Mouse (Mus musculus) neural tube, embryonic 14.5 days (tissue): ENCODE data around the gene Lrrc45. TPM values are rescaled to one million over a fixed set of nuclear protein-coding genes. Genes with fewer than 3 reads are reported as not detected.

ENCODE experiments used
- ATAC-seq: fragments of 200-750 bp; cut with Nextera tagmentation; 2 replicates; pipeline ENCODE4 v1.8.0; 2017; ENCODE audit warnings: low read depth, mild to moderate bottlenecking, moderate TSS enrichment, moderate library complexity
- H3K27ac ChIP-seq: fragments of 300-500 bp; sonication (generic); 2 replicates; pipeline ENCODE4 v1.5.1; 2014; ENCODE audit warnings: low read depth, mild to moderate bottlenecking, control low read depth, low read length, moderate library complexity, mixed read lengths
- H3K27me3 ChIP-seq: fragments of 300-500 bp; sonication (generic); 2 replicates; pipeline ENCODE4 v1.6.1; 2014; ENCODE audit warnings: low read length; ENCODE audit not compliant: control insufficient read depth, insufficient read depth
- H3K36me3 ChIP-seq: fragments of 300-500 bp; sonication (generic); 2 replicates; pipeline ENCODE4 v1.6.1; 2014; ENCODE audit warnings: low read length, mixed read lengths; ENCODE audit not compliant: control insufficient read depth, insufficient read depth
- H3K4me1 ChIP-seq: fragments of 300-500 bp; sonication (generic); 2 replicates; pipeline ENCODE4 v1.6.1; 2014; ENCODE audit warnings: low read length; ENCODE audit not compliant: control insufficient read depth, insufficient read depth
- H3K4me2 ChIP-seq: fragments of 300-500 bp; sonication (generic); 2 replicates; pipeline ENCODE4 v1.6.1; 2014; ENCODE audit warnings: mild to moderate bottlenecking, low read depth, low read length, control low read depth
- H3K4me3 ChIP-seq: fragments of 300-500 bp; sonication (generic); 2 replicates; pipeline ENCODE4 v1.5.1; 2014; ENCODE audit warnings: low read depth, low read length, control low read depth, mixed read lengths
- H3K9ac ChIP-seq: fragments of 300-500 bp; sonication (generic); replicated peaks from 2 replicates; pipeline ENCODE4 v1.6.1; 2014; ENCODE audit warnings: low read depth, mild to moderate bottlenecking, control low read depth, low read length, mixed read lengths
- H3K9me3 ChIP-seq: fragments of 300-500 bp; sonication (generic); 2 replicates; pipeline ENCODE4 v1.6.1; 2016; ENCODE audit warnings: low read length; ENCODE audit not compliant: control insufficient read depth
- whole genome bisulfite sequencing: fragments of 180-500 bp; shearing (Covaris S2); extraction: QIAGEN DNeasy Blood & Tissue Kit; methylation state at CpG from one replicate; pipeline ENCODE4 v1.1.7; 2014; 5-methylcytosine and 5-hydroxymethylcytosine counted together
- polyA plus RNA-seq: library from polyadenylated mRNA; unstranded; fragments of >200 nt; fragmentation: Nextera tagmentation; extraction: Ambion mirVana; gene quantifications from 2 replicates; pipeline ENCODE4 v1.2.1, GENCODE M21; 2014

Gene Lrrc45
- polyA plus RNA-seq, 1 experiment from 2014 or later, result 53.9 TPM

DNA sequence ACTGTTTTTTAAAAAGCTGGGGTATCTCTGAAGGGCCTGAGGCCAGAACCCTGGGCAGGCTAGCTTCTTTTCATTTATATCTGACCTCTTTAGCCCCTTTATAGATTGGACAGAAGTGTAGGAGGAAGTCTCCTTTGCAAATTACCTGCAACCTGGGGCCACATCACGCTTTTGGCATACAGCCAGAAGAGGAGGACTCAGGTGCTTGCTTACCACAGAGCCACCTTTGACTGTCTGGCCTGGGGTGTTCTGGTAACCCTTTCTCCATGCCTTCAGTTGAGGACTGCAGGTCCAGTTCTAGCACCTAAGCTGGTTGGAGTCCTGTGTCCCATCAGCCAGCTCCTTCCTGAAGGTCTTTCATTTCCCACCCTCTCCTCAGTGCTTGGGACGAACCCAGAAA lies 4.2 kb upstream of the Lrrc45 start:
- Histone ChIP-seq H3K9me3 (no peaks in the 10 kb centered on the region), H3K27ac (no peak overlapping the region), H3K9ac (no peak overlapping the region), H3K27me3 (no peaks in the 10 kb centered on the region), H3K4me3 (no peak overlapping the region), H3K4me2 (no peak overlapping the region), H3K4me1 (peaks cover 21% of the 10 kb centered on the region), H3K36me3 (peaks cover 6% of the 10 kb centered on the region; the same call in 1 of the 2 replicates)
- WGBS, result 63% methylated on average over 2 of the region's 2 CpGs
- ATAC-seq, result no peak

- Histone ChIP-seq H3K27ac (no peak overlapping the region), H3K4me2 (no peak overlapping the region), H3K36me3 (peaks cover 6% of the 10 kb centered on the region), H3K4me1 (peaks cover 25% of the 10 kb centered on the region), H3K4me3 (no peak overlapping the region), H3K27me3 (no peaks in the 10 kb centered on the region), H3K9ac (no peak overlapping the region), H3K9me3 (no peaks in the 10 kb centered on the region)
- WGBS, result 25% methylated on average over 5 of the region's 5 CpGs
- no peak for ATAC-seq
Measured at GRCm38 (mm10) chr11:120710672-120711071, 3.1 kb upstream of the Lrrc45 start.

GRCm38 (mm10) chr11:120711980-120712604 lies 1.6 kb upstream of the Lrrc45 start:
- Histone ChIP-seq H3K9ac (no peak overlapping the region), H3K9me3 (no peaks in the 10 kb centered on the region), H3K4me3 (no peak overlapping the region), H3K36me3 (peaks cover 6% of the 10 kb centered on the region), H3K4me2 (no peak overlapping the region), H3K27me3 (no peaks in the 10 kb centered on the region), H3K27ac (no peak overlapping the region), H3K4me1 (peaks cover 20% of the 10 kb centered on the region)
- no peak for ATAC-seq
- WGBS, result 59% methylated on average over 8 of the region's 8 CpGs

GRCm38 (mm10) chr11:120712771-120713568 lies 755 bp upstream of the Lrrc45 start:
- peaks cover 10% of the 10 kb centered on the region for H3K36me3 ChIP-seq

DNA sequence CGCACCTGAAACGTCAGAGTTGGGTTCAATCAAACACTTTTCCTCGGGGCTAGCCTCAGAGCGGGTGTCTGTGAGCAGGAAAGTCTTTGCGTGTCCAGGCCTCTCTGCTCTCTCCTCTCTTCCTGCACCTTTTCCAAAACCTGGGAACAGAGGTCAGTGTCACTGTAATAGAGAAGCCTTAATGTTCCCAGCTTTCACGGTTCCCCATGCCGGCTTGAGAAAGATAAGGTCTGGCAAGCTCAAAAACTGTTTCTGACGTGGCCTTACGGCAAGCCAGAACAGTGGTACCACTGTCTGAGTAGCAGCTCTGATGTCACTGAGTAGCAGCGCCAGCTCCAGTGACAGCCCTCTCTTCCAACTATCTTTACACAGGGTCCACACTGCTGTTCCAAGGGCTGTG lies 821 bp downstream of the Lrrc45 start:
- no peak overlapping the region for H3K27ac ChIP-seq

More at GRCm38 (mm10) chr11:120712771-120713568, 755 bp upstream of the Lrrc45 start:
- peak overlapping the region; percentile 51 for H3K4me3 ChIP-seq
- H3K4me2 ChIP-seq, result peak overlapping the region; percentile 96
- H3K9me3 ChIP-seq, result no peaks in the 10 kb centered on the region
- ATAC-seq, result peak; percentile 5
- 1% methylated on average over 37 of the region's 38 CpGs for WGBS
- H3K4me1 ChIP-seq, result peaks cover 18% of the 10 kb centered on the region
- peak overlapping the region; percentile 47 for H3K9ac ChIP-seq
- H3K27ac ChIP-seq, result peak overlapping the region; percentile 17; the same call in 1 of the 2 replicates
- no peaks in the 10 kb centered on the region for H3K27me3 ChIP-seq

GRCm38 (mm10) chr11:120715131-120715530 lies 1.4 kb downstream of the Lrrc45 start:
- Histone ChIP-seq H3K4me2 (peak overlapping the region; percentile 96; the same call in 1 of the 2 replicates), H3K9me3 (no peaks in the 10 kb centered on the region), H3K4me3 (no peak overlapping the region), H3K9ac (no peak overlapping the region), H3K4me1 (peaks cover 18% of the 10 kb centered on the region), H3K36me3 (peaks cover 20% of the 10 kb centered on the region), H3K27ac (no peak overlapping the region), H3K27me3 (no peaks in the 10 kb centered on the region)
- WGBS, result 94% methylated on average over 9 of the region's 9 CpGs
- ATAC-seq, result no peak

More for the DNA sequence above, 821 bp downstream of the Lrrc45 start:
- Histone ChIP-seq H3K4me3 (peak overlapping the region; percentile 51), H3K27me3 (no peaks in the 10 kb centered on the region), H3K9me3 (no peaks in the 10 kb centered on the region), H3K9ac (peak overlapping the region; percentile 59), H3K4me2 (peak overlapping the region; percentile 96), H3K36me3 (peaks cover 20% of the 10 kb centered on the region), H3K4me1 (peaks cover 18% of the 10 kb centered on the region)
- WGBS, result 62% methylated on average over 10 of the region's 10 CpGs
- ATAC-seq, result no peak

DNA sequence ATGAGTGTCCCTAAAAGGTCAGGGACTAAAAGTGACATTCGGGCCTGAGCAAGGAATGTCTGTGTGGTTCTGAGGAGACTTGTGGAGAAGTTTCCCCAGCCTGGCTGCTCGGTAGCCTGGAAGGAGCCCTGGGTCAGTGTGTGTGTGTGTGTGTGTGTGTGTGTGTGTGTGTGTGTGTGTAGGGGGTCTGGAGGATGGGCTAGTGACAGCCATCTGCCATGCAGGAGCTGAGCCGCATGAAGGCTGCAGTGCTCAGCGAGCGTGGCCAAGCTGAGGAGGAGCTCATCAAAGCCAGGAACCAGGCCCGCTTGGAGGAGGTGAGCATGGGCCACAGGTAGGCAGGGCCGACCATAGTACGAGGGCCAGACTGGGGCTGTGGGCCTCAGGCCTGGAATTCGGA lies 5.5 kb downstream of the Lrrc45 start:
- Histone ChIP-seq H3K4me2 (no peak overlapping the region), H3K9me3 (no peaks in the 10 kb centered on the region), H3K4me3 (no peak overlapping the region), H3K36me3 (peaks cover 14% of the 10 kb centered on the region; the same call in 1 of the 2 replicates), H3K27ac (no peak overlapping the region), H3K4me1 (peaks cover 12% of the 10 kb centered on the region), H3K9ac (no peak overlapping the region), H3K27me3 (no peaks in the 10 kb centered on the region)
- no peak for ATAC-seq
- WGBS, result 91% methylated on average over 9 of the region's 9 CpGs

DNA sequence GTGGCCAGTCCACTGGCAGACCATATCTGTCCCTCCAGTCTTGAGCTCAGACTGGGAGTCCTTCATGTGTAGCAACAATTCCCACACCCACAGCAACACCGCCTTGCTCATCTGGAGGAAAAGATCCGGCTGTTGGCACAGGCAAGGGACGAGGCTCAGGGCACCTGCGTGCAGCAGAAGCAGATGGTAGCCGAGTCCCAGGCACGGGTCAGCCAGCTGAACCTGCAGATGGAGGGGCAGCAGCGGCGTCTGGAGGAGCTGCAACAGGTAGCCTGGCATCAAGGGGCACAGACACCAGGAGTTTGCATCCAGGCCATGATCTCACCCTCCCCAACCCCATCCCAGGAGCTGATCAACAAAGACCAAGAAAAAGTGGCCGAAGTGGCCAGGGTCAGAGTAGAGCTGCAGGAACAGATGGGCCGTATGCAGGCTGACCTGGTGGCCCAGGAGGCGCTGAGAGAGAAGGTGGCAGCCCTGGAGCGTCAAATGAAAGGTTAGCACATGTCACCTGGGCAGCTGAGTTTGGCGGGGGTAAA lies 6.2 kb downstream of the Lrrc45 start:
- Histone ChIP-seq H3K36me3 (peaks cover 14% of the 10 kb centered on the region; the same call in 1 of the 2 replicates), H3K4me3 (no peak overlapping the region), H3K9me3 (no peaks in the 10 kb centered on the region), H3K4me2 (0 out of 2 replicates have a peak overlapping the region, but pooled peaks have one; percentile 54), H3K27me3 (no peaks in the 10 kb centered on the region), H3K9ac (no peak overlapping the region), H3K4me1 (peaks cover 6% of the 10 kb centered on the region), H3K27ac (no peak overlapping the region)
- ATAC-seq, result no peak
- 88% methylated on average over 13 of the region's 13 CpGs for WGBS
